Mouse (Mus musculus): Measurements from ENCODE around the gene Eps15l1.

- TF ChIP-seq GATA1 (IDR thresholded peaks at IDR 0.05; ENCODE audit: low read length): no peak
- no peak for TF ChIP-seq TAL1 (IDR thresholded peaks at IDR 0.05; ENCODE audit: low read length)
Measured at GRCm38 (mm10) chr8:72438248-72439015, 17.2 kb upstream of the Eps15l1 start.

Data from erythroblast, embryonic 14.5 days (primary cell).